Mouse (Mus musculus): ENCODE data around the gene Gm28048.
A peak's percentile ranks its signal among the peaks of the same experiment; 100 is the strongest.

Gm28048 gene

DNA sequence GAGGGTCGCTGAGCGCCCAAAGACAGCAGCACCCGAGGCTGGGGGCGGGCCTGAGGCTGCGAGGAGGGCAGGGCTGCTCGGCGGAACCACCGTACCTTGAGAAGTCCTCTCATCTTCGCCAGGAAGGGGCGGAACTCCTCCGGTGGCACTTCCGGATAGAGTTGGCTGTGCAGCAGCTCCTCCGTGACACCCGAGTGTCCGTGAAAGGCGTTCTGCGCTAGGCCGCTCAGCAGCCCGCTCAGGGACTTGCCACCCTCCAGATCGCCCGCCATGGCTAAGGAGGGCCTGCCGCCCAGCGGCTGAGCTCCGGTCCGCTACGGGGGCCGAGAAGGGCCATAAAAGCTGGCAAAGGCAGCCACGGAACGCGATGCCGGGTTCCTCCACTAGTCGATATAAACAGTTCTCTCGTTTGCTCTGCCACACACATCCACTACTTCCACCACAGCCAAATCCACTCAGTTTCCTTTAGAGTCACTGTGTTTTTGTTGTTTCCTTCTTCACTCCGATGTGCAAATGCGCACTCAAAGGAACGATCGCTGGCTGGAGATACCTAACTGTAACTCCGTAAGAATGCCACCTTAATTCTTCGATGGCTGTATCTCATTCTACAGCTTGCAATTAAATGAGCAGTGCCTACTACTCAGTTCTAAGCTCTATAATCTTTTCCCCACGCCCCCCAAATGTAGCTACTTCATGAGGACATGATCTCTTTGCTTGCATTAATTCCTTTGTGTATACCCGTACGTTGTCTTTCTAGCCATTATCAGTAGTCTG is at the start of gene Gm28048, which contains the start of gene Commd1:
TSS of gene Gm28048 (minus strand) at position 107 of the 774 bp plus-strand sequence.
TSS of gene Commd1 (minus strand) at position 399 of the 774 bp plus-strand sequence.
- peak; percentile 97 to 98 for DNase-seq

DNA sequence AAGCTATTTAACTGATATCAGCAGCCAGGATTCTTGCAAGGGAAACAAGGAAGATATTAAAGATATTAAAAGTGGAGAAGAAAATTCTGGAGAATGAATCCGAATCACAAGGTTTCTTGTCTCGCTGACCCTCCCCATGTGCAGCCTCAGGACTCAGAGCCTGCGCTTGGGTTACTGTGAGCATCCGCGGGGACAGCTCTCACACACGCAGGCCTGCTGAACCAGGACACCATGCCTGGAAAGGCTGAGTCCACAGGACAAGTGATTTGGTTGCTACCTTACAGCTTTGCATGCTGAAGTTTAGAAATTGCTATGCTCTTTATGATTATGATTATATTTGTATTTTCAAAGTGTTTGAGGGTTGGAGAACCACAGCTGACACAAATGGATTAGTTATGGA is 47.5 kb upstream of the Gm28048 start:
- no peak for DNase-seq

DNA sequence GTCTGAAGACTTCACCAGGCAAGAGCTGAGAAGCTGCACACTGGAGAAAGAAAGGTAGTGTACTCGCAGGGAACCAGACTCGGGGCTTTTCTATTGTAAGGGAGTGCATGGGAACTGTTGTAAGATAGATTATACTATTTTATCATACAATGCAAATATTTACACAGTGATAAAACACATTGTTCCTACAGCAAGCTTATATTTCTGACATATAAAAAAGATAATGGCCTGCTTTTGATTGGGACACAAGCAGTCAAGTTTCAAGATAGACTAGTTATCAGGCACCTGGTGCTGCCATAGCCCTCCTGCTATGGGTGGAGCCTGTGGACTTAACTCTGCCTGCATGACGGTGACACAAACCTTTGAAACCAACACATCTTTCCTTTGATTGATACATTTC is 47.1 kb upstream of the Gm28048 start:
- DNase-seq, result no peak

DNA sequence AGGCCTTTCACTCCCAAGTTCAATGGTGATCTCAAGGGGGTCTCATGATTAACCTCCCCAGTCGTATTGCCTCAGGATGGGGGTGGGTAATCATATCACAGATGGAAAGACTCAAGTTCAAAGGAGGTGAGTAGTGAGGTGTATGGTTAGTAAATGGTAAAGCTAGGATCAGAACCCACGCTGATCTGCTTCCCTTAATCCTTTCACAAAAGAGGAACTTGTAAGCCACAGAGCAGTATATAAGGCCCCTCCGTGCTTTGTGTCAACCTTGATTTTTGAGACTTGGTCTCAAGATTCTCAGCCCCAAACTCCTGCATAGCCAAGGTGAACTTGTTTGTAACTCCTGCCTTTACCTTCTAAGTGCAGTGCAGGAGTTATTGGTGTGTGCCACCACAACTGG is 42.3 kb upstream of the Gm28048 start:
- no peak for DNase-seq

DNA sequence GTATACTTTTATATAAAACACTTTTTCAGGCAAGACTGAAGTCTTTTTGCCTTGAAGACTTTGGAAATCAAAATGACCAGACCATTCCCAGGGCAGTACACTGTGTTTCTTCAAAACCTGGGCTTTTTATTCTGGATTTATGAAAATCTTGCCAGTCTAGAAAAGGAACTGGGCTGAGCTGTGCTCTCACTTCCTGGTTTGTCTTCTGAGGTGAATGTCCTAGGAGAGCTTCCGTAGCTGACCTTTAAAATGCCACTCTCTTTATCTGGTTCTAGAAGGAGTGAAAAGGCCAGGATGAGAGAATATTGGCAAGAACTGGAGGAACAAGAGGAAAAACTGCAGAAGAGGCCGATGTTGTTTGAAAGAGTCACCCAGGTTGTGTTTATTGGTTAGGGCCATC is 41.3 kb upstream of the Gm28048 start:
- no peak for DNase-seq

DNA sequence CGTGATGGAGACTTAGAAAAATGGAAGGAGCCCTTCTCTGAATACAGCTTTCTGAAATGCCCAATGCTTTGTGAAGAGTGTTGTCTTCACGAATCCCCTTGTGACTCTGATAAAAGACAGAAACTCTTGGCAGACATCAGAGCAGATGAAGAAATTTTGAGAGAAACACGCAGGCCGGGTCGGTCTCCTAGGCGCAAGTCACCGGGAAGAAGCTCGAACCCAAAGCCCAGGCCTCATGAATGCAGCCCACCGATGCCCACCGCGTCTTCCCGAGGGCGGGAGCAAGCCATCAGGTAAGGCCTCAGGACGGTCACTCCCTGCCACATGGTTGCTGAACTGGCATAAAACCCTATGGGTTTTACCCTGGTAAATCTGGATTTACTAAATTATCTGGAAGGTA is 39.0 kb upstream of the Gm28048 start:
- DNase-seq, result no peak

DNA sequence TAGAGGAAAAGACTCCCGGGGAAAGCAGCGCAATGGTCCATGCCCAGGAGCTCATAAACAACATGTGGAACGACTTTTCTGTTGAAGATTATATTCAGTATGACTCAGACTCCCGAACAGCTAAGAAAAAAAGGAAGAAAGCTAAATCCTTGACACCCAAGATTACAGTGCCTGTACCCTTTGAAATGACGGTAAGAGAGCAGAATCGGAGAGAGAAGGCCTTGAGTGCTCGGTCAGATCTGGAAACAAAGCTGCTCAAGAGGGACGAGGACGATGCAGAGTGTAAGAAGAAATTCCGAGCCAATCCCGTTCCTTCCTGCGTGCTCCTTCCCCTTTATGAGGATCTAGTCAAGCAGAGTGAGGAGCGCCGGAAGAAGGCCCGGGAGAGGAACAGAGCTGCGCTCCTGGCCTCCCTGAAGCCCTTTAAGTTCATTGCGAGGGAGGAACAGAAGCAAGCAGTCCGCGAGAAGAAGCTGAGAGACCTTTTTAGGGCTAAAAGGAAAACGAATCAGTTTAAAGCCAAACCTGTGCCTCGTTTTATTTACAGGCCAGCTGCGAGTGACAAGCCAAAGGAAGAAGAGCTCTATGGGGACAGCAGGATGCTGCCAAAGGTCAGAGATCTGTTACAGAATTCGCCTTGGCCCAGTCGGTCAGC is 38.4 kb upstream of the Gm28048 start:
- DNase-seq, result no peak

DNA sequence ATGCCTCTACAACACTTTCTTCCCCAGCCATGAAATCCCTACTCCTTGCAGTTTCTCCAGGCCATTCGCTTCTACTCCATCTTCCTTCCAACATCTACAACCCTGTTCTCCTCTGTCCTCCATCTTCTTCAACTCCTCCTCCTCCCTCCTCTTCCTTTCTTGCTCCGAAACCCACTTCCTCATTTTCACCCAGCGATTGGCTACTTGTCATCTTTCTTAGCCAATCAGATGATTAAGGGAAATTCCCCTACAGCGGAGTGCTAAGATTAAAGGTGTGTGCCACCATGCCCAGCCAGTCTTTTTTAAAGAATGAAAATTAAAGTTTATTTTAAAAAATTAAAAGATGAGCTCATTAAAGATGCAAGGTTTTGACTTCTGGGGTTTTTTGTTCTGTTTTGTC is 36.1 kb upstream of the Gm28048 start:
- DNase-seq, result no peak

DNA sequence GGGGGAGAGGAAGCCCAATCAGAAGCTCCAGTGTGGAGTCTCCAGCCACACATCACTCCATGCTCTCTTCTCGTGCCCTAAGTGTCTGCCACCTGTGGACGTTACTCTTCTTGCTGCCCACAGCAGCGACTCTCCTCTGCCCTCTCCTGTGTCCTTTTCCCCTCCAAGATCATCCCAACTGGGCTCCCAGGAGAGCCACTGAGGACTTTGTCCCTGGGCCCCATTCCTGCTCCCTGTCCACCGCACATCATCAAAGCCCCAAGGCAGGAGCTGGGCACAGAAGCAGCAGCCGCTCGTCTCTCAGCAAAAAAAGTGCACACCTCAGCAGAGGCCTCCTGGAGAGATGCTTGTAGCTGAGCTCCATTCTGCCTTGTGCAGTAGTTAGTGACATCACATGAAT is 33.1 kb upstream of the Gm28048 start:
- no peak for DNase-seq

DNA sequence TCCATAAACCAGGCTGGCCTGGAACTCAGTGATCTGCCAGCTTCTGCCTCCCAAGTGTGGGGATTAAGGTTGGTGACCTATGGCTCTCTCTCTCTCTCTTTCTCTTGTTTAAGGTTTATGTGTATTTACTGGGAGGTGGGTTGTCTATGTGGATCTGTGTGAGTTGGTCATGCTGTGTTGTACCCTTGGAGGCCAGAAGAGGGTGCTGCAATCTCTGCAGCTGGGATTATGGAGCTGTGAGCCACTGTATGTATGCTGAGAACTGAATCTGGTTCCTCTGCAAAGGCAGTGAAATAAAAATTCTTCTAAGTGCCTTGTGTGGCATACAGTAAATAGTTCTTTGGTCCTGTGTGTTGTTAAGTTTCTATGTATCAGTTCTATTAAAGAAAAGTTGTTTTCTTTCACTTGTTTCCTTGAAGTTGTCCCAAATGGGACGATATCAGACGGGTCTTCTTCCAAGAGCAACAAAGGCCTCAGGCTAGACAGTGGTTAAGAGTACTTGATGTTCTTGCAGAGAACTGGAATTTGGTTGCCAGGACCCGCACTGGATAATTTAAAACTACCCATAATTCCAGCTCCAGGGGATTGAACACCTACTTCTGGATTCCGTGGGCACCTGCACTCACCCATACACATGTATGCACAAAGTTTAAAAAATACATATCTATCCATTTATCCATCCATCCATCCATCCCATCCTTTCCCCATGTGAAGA is 31.8 kb upstream of the Gm28048 start:
- no peak for DNase-seq

DNA sequence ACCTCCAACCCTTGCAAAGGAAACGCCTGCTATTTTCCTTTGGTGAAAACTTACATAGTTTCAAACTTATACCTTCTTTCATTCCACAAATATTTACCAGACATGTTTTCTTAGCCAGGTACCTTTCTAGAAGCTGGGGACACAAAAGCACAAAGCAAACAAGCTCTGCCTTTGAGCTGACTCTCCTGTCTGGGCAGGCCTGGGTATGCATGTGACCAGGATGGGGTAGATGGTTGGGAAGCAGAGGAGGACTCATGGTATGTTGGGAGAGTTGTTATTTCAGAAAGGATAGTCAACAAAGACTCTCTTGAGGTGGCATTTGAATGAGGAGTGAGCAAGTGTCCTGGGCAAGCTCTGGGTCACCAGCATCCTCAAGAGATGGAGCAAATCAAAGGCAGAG is 31.2 kb upstream of the Gm28048 start:
- DNase-seq, result no peak

DNA sequence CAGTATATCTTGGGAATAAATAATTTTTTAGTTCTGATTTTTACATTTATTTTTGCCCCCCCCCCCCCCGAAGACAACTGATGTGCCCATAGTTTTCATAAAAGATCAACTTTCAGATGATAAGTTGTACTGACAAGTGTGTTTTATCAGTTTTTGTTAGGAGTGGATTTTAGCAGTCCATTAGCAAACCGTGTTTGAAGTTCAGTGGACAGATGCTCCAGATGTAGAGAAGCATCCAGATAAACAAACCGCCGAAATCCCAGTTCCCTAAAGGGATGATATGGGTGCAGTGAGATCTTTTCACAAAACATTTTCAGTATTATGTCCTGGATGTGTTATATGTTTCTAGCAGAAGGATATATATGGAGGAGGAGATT is 26.9 kb upstream of the Gm28048 start:
- DNase-seq, result no peak

DNA sequence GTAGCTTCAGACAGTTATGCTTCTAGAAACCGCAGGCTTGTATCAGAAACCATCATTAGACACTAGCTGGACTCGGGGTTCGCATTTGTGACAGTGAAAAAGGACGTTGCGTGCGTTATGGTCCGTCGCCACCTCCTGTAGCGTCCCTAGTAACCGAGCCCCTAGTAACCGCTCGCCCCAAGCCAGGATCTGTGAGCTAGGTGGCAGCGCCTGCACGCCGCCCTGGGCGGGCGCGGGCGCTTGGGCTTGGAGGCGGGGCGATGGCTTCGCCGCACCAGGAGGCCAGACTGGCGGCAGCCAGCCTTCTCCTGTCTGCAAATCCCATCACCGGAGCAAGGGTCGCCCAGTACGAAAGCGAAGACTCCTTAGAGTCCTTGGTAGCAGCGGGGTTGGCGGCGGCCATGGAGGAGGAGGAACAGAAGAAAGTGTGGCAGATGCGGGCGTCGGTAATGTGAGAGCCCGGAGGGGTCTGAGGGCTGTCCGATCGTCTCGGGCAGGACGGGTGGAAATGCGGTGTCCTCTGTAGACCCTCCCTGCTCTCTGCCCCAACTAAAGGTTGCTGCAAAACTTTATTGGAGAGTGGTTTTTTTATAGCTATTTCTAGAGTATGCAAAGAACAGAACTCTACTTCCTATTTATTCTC is 26.4 kb upstream of the Gm28048 start:
- DNase-seq, result peak; percentile 85 to 90

DNA sequence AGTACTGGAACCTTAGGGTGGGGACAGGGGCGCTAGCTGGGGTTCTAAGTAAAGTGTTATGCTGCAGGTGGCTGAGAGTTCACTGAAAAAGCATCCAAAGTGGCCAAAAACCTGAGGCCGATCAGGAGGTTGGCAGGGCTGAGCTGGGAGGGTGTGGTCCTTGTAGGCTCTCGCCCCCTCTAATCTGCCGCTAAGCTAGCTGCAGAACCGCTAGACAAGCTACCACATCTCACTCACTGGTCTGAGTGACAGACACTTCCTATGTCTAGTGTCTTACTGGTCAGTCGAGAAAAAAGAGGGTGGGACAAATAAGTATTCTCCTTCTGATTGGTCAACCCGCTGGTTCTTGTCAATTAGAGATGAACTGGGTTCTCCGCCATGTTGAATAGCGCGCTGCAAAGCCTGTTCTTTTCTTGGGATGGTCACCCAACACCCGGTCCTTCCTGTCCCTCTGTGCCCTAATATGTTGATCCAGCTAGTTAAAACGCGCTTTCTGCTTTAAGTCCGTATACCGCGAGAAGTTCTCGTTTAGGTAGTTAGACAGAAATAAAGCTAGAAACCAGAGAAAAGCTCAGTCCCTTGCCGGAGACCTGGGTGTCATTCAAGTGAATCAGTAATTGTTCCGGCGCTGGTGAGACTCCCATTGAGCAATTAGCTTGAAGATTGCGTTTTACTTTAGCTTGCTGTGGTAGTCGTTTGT is 25.7 kb upstream of the Gm28048 start, which contains the start of gene Fam161a:
TSS of gene Fam161a (plus strand) at position 51 of the 700 bp plus-strand sequence.
- peak; percentile 58 to 83 for DNase-seq

DNA sequence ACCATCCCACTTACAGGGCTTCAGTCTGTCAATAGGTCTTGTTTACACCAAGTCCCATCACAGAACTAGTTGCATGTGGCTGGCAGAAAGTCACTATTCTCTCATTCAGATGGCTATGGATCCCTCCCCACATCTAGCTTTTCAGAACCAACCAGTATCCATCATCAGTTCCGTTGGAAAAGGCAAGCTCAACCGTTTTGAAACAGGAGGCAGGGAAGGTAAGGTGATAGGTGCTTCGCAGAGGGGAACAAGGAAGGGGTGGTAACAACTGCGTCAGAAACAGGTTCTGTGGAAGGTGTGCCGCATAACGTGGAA is 25.2 kb upstream of the Gm28048 start:
- DNase-seq, result no peak

DNA sequence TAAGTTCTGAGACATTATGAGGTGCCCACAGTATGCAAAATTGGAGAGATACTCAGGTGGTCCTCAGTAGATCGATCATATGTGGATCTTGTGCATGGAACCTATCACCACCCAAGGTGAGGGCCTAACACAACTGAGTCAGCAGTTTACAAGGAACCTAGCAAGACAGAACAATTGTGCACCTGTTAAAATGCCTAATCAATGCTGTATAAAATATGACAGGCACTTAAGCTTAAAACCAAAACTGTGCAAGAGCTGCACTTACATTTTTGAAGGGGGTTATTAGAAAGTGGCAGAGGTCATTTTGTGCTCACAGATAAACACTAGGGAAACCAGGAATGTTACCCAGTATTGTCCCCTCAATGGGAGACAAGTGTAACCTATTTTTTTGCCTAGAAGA is 23.4 kb upstream of the Gm28048 start:
- DNase-seq, result no peak

DNA sequence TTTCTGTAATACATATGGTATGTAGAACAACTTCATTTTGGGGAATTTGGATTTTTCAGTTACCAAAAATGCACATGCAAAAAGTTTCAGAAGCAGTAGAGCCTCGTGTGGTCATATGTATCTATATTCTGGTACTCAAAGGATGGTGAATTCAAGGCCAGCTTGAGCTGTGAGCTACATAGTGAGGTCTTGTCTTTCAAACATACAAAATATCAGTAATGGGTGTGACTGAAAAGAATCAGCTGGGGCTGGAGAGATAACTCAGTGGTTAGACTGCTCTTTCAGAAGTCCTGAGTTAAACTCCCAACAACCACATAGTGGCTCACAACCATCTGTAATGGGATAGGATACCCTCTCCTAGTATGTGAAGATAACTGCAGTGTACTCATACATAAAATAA is 16.4 kb upstream of the Gm28048 start:
- no peak for DNase-seq

DNA sequence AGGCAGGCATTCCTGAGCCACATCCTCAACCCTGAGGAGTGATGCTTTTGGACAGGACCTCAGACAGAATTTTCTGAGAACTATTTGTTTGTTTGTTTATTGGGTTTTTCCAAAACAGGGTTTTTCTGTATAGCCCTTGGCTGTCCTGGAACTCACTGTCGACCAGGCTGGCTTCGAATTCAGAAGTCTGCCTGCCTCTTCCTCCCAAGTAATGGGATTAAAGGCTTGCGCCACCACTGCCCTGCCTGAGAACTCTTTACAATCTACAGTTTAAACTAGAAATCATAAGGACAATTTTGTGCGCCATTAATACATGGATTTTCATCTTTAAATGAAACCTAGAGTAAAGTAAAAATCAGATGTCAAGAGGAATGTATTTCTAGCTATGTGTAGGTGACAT is 13.6 kb upstream of the Gm28048 start:
- no peak for DNase-seq

DNA sequence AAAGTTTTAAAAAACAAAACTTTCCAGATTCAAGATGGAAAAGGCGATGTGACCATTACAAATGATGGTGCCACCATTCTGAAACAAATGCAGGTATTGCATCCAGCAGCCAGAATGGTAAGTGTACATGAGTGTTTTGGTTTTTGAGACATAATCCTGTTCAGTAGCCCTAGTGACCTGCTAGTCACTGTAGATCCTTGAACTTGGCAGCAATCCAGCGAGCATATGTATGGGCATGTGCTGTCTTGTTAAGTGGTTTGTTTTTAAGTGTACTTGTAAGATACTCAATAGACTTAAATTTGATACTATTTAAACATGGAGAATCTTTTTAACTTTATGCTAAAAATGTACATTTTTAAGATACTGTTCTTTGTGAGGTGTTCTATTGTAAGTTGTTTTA is 12.4 kb upstream of the Gm28048 start:
- DNase-seq, result no peak

DNA sequence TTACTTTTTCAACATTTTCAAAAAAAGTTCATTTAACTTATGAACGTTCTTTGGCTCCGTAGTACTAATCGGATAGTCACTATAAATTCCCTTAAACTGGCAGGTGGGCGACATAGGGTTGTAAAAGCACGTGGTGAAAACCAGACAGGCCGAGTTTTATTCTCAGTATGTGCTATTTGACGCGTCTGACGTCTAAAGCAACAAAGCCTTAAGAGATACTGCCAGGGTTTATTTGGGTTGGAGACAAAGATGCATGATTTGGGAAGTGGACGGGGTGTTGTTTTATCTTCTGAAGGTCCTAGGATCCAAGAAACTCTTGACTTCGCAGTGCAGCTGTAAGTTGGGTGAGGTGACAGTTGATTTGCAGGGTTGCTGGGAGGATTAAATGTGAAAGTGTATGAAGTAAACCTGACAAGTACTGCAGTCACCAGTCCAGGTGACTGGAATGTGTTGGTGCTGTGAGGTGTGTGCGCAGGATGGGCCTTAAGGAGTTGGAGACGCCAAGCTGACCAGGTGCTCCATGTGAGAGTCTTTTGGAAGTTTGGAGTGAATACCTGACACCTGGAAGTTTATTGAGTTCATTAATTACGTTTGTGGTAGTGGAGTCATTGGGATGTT is 9.4 kb upstream of the Gm28048 start:
- no peak for DNase-seq

DNA sequence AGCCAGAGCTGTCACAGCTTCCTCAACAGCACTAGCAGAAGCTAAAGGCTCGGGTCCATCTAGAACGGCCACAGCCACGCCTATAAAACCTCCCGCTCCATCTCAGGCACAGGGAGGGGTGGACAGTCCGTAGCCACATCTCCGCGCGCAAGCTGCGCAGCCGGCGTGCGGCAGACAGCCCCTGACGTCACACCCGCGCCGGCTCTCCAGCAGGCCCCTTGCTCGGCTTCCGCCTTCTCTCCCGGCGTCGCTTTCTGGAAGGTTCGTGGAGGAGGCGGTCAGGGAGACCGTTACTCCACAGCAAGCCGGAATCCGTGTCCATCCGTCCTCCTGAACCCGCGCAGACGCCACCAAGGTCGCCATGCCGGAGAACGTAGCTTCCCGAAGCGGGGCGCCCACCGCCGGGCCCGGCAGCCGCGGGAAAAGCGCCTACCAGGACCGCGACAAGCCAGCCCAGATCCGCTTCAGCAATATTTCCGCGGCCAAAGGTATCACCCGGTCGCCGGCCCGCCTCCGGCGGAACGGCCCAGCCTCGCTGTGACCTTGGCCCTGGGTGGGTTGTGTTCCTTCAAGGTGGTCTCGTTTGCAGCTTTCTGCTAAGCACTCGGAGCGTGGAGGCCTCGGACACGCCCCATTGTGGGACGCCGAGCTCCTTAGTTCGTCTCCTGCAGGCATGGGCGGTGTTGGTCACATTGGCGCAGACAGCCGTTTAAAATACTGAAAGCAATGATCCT is 8.7 kb upstream of the Gm28048 start, which contains the start of gene Cct4:
TSS of gene Cct4 (plus strand) at position 127 of the 734 bp plus-strand sequence.
- peak; percentile 95 to 97 for DNase-seq

DNA sequence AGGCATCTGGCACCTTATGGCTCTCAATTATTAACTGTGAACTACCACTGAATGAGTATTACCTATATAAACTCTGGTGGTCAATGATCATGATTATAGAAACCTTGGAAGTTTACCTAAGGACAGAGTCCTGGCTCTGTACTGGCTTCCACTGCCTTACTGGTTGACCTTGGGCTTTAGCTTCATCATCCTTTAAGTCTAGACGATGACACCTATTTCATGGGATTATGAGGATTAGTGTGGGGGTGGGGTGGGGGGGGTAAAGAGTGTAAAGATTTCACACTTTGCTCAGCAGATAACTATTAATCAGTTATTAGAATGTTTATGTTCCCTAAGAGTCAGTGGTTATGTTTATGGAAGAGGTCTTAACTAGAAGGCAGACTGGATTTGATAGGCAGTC is 7.9 kb upstream of the Gm28048 start:
- DNase-seq, result no peak
